Mouse (Mus musculus) layer of hippocampus, postnatal 14 days (tissue): ENCODE measurements around the gene Pgp. TPM values are rescaled to one million over a fixed set of nuclear protein-coding genes. Genes with fewer than 3 reads are reported as not detected.
"Not testable (repeated sequence)": the region's sequence is repeated elsewhere in the genome, so short reads cannot be mapped to it uniquely, and the experiment has no call there.

Experiments
- DNase-seq, 2 experiments: peaks; one replicate each; pipeline ENCODE4 v3.0.0; 2021 to 2022; ENCODE audit warnings: low spot score in 2 of 2, mixed read lengths in 1 of 2
- total RNA-seq, 2 experiments: library from RNA; stranded (reverse); gene quantifications; 2 replicates each; pipeline ENCODE4 v1.2.3; 2021

The Pgp gene
- total RNA-seq, 2 experiments from 2014 or later: 71.8 to 73.5 TPM

DNA sequence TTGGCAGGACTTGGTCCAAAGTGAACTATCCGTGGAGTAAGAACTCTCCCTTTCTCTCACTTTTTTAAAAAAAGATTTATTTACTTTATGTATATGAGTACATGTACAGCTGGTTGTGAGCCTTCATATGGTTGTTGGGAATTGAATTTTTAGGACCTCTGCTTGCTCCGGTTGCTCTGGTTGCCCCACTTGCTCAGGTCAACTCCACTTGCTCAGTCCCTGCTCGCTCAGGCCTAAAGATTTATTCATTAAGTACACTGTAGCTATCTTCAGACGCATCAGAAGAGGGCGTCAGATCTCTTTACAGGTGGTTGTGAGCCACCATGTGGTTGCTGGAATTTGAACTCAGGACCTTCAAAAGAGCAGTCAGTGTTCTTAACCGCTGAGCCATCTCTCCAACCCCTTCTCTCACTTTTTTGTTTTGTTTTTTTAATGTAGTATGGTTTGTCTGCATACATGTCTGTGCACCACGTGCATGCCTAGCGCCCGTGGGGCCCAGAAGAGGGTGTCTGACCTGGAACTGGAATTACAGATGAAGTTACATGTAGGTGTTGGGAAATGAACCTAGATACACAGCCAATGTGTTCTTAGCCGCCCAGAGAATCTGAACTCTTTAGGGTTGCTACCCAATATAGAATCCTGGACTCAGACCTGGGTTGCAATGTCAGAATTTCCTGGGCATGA lies 14.5 kb upstream of the Pgp start:
- DNase-seq: not testable (repeated sequence)

GRCm38 (mm10) chr17:24461580-24461979 lies 8.6 kb upstream of the Pgp start:
- DNase-seq: no peak

DNA sequence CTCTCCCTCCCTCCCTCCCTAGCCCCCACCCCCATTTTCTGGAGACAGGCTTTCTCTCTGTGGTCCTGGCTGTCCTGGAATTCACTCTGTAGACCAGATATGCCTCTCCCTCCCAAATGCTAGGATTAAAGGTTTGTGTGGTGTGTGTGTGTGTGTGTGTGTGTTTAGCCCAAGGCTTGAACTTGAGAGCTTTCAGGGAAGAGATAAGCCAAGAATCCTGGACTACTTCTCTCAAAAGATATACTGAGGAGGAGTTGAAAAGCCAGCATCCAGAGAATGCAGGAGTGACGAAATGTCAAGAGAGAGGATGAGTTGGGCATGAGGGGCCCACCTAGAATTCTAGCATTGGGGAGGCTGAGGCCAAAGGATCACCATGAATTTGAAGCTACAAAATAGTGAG lies 7.3 kb upstream of the Pgp start:
- no peak for DNase-seq

- DNase-seq: no peak
Measured at GRCm38 (mm10) chr17:24463374-24464133, 6.6 kb upstream of the Pgp start.

- DNase-seq: no peak
Measured at GRCm38 (mm10) chr17:24468636-24469246, 1.5 kb upstream of the Pgp start.

- DNase-seq: no peak
Measured at GRCm38 (mm10) chr17:24469336-24469909, 769 bp upstream of the Pgp start.

GRCm38 (mm10) chr17:24470701-24471527 lies 722 bp downstream of the Pgp start:
- DNase-seq: peak in 1 of 2 experiments; percentile 31

- DNase-seq: no peak
Measured at GRCm38 (mm10) chr17:24472512-24472911, 2.3 kb downstream of the Pgp start.

DNA sequence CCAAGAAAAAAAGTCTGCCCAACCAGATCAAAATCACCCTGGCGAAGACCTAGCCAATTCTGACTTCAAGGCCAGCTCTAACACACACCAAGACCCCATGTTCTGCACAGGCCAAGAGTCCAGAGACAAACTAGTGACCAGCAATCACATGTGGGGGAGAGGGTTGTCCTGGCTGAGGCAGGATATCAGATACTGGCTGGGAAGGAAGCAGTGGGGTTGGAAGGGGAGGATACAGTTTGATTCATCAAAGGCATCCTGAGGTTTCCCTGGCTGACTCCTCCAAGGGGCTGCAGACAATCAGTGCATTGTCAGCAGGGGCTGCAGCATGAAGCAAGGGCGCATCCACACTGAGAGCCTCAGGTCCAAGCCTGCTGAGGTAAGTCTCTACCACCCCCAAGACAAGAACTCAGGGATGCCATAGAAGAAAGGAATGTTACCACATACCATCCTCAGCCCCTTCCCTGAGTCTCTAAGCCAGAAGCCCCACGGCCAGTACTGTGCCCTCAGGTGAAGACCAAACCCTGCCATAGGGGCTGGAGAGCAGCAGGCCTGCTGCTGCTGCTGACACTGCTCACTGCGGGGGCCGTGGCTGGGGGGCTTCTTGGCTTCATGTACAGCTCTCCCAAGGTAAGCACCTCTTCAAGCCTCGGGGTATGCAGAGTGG lies 3.6 kb downstream of the Pgp start, which contains the start of gene Bricd5:
Gene Bricd5, plus strand, starts transcription at position 273 of the 664 bp plus-strand sequence.
- DNase-seq: no peak

- DNase-seq: peak; percentile 43 to 79
Measured at GRCm38 (mm10) chr17:24474557-24474956, 4.4 kb downstream of the Pgp start.

DNA sequence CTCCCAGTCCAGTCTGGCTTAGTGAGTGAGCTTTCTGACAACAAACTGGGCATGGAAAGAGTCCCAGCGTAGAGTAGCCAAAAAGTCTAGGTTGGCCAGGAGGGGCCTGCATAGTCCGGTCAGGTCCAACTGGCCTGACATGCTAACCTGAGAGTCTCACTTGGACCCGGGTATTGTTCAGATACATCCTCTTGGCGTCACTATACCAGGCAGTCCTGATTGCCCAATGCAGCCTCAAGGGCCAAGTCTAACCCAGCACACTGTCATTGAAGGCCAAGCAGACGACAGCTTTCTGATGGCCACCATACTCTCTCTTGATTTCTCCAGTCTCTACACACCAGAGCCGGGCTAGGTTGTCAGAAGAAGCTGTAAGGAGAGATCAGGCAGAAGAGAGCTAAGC lies 5.4 kb downstream of the Pgp start:
- DNase-seq: no peak

DNA sequence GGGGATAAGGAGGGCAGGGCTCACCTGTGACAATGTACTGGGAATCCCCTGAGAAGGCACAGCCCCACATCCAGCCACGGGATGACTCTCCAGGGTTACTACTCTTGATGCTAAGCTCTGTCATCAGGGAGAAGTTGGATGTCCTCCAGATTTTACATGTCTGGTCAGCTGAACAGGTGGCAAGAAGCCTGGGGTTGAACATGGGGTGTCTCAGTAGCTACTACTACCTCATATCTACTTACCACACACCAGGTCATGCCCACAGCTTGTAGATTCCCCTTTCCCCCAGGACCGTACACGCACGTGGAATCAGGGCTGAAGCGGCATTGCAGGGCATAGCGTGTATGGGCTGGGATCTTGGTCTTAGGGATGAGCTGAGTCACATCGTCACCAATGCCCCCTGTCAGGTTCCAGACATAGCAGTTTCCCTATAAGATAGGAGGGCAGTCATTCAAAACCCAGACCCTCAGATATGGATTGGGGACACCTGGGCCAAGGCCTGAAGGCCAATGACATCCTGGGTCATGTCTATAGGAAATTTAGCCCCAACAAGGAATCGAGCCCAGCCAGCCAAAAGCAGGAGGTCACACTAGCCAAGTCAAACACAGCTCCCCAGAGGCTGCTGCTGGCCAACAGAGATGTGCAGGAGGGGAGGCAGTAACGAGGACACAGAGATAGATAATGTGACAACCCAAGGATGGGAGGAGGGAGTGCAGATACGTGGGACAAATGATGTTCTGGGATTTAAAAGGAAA lies 6.0 kb downstream of the Pgp start:
- no peak for DNase-seq

- DNase-seq: no peak
Measured at GRCm38 (mm10) chr17:24477053-24477984, 7.1 kb downstream of the Pgp start.

DNA sequence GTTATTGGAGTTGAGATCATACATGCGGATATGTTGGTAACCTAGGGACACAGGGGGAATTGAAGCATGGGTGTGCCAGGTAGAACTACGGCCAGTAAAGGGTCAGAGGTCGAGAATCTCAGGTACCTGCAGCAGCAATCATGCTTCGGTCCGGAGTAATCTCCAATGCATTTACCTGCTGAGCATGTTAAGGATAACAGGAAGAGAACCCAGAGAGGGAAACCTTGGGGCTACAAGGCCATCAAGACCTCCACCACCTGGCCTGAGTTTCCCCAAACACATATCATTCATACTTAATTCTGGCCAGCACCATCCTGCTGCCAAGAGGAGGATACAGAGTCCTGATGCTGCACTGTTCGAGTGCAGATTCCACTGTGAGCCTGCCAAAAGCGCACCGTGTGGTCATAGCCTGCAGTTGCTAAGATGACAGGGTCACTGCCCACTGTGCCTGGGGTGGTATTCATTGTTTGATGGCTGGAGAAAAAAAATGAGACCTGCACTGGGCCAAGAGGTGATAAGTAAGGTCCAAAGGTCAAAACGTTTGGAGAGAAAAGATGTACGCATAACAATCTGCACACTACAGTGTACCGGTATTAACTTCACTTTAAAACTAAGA lies 7.9 kb downstream of the Pgp start:
- DNase-seq: no peak

GRCm38 (mm10) chr17:24478663-24479380 lies 8.6 kb downstream of the Pgp start, which contains the start of gene Mlst8:
Gene Mlst8 (minus strand): TSS chr17:24479078.
- DNase-seq: peak; percentile 98 to 99

- DNase-seq: no peak
Measured at GRCm38 (mm10) chr17:24479431-24479830, 9.2 kb downstream of the Pgp start.

GRCm38 (mm10) chr17:24480201-24480826 lies 10.1 kb downstream of the Pgp start:
- no peak for DNase-seq
